Mouse (Mus musculus) forebrain, embryonic 13.5 days (tissue): ENCODE measurements around the gene Cavin4. TPM values are rescaled to one million over a fixed set of nuclear protein-coding genes. Genes with fewer than 3 reads are reported as not detected.

Experiments
- ATAC-seq: fragments of 200-750 bp; cut with Nextera tagmentation; 2 replicates; pipeline ENCODE4 v1.8.0; 2017
- H3K27ac ChIP-seq: fragments of 300-500 bp; sonication (generic); 2 replicates; pipeline ENCODE4 v1.5.1; 2015; ENCODE audit warnings: inconsistent platforms, mild to moderate bottlenecking, moderate library complexity
- H3K27me3 ChIP-seq: fragments of 300-500 bp; sonication (generic); 2 replicates; pipeline ENCODE4 v1.6.1; 2015; ENCODE audit warnings: mild to moderate bottlenecking, inconsistent platforms
- H3K36me3 ChIP-seq: fragments of 300-500 bp; sonication (generic); 2 replicates; pipeline ENCODE4 v1.6.1; 2015; ENCODE audit warnings: mild to moderate bottlenecking, inconsistent platforms; ENCODE audit not compliant: poor library complexity, severe bottlenecking
- H3K4me1 ChIP-seq: fragments of 300-500 bp; sonication (generic); 2 replicates; pipeline ENCODE4 v1.6.1; 2015; ENCODE audit warnings: inconsistent platforms
- H3K4me2 ChIP-seq: fragments of 300-500 bp; sonication (generic); 2 replicates; pipeline ENCODE4 v1.6.1; 2015; ENCODE audit warnings: inconsistent platforms, mild to moderate bottlenecking, moderate library complexity
- H3K4me3 ChIP-seq: fragments of 300-500 bp; sonication (generic); 2 replicates; pipeline ENCODE4 v1.5.1; 2015; ENCODE audit warnings: mild to moderate bottlenecking, inconsistent platforms
- H3K9ac ChIP-seq: fragments of 300-500 bp; sonication (generic); 2 replicates; pipeline ENCODE4 v1.6.1; 2015; ENCODE audit warnings: mild to moderate bottlenecking, inconsistent platforms
- H3K9me3 ChIP-seq: fragments of 300-500 bp; sonication (generic); replicated peaks from 2 replicates; pipeline ENCODE4 v1.6.1; 2016; ENCODE audit warnings: inconsistent platforms
- WGBS: fragments of 180-500 bp; shearing (Covaris S2); methylation state at CpG from one replicate; pipeline ENCODE4 v1.1.7; 2015; 5-methylcytosine and 5-hydroxymethylcytosine counted together
- polyA plus RNA-seq: library from polyadenylated mRNA; unstranded; fragments of >200 nt; fragmentation: Nextera tagmentation; extraction: Ambion mirVana; gene quantifications from 2 replicates; pipeline ENCODE4 v1.2.1, GENCODE M21; 2015

The Cavin4 gene
- polyA plus RNA-seq = 1.5 and 1.8 TPM in 2 replicates

DNA sequence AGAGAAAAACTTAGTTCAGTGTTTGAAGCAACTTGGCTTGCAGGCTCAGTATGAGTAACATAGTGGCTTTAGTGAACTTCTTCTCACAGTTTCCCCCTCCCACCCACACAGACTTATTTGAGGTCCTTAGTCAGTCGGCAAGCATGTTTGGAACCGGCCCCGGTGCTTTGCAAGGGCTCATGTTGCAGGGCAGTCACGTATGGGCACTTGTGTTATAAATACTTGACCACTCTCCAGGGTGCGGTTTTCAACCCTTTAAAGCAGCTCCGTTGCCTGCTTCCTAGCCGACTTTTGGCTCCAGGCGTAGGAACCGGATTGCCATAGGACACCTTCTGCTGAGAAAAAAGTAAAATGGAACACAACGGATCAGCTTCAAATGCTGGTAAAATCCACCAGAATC is at the start of gene Cavin4:
Gene Cavin4 (plus strand): TSS at position 244 of the 400 bp plus-strand sequence.
- WGBS = 93% methylated on average over 10 of the region's 10 CpGs

DNA sequence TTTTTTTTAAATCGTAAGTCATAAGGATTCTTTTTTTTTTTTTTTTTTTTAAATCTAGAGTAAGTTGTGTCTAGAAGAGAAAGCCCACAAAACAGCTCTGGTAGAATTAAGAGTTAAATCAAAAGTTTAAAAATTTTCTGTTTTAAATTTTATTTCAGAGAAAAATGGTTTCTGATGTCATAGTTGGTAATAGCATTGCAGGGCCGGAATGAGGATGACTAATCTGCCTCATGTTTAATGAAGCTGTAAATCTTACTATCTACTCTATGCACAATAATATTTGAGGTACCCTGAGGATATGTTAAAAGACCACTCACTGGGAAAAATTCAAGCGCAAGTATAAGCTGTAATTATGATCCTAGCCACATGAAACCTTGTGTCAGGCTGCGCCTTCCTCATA is 47.8 kb upstream of the Cavin4 start:
- 92% methylated on average over 4 of the region's 4 CpGs for WGBS
- no peak for ATAC-seq
- H3K4me3 ChIP-seq = no peak overlapping the region
- H3K36me3 ChIP-seq = peaks cover 69% of the 10 kb centered on the region
- H3K9ac ChIP-seq = no peak overlapping the region
- no peak overlapping the region for H3K27ac ChIP-seq
- no peaks in the 10 kb centered on the region for H3K4me1 ChIP-seq
- H3K4me2 ChIP-seq = no peak overlapping the region
- H3K27me3 ChIP-seq = no peaks in the 10 kb centered on the region
- no peaks in the 10 kb centered on the region for H3K9me3 ChIP-seq

More for the DNA sequence above, at the start of gene Cavin4:
- Histone ChIP-seq H3K9me3 (no peaks in the 10 kb centered on the region), H3K9ac (no peak within 1 kb of the TSS), H3K36me3 (peaks cover 65% of the 10 kb centered on the region), H3K27me3 (no peaks in the 10 kb centered on the region), H3K4me1 (no peaks in the 10 kb centered on the region), H3K4me3 (no peak within 1 kb of the TSS), H3K27ac (no peak within 1 kb of the TSS), H3K4me2 (no peak within 1 kb of the TSS)
- no peak for ATAC-seq

DNA sequence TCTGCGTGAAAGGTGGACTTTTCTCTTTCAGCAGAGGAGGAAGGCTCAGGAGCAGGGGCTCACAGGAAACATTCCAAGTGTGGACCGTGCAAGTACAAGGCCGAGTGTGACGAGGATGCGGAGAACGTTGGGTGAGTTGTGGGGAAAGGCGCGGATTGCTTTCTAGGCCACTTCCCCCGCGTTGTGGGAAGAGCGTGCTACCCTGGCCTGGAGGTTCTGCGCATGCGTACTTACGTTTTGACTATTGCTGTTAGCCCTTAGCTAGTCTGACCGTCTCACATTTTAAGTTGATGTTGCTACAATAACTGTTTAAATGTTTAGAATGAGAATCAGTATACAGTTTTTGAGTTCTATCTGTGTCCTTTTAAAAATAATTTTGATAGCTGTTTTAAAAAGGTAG is 46.1 kb upstream of the Cavin4 start:
- Histone ChIP-seq H3K4me3 (no peak overlapping the region), H3K36me3 (peaks cover 67% of the 10 kb centered on the region), H3K27ac (no peak overlapping the region), H3K4me2 (no peak overlapping the region), H3K4me1 (no peaks in the 10 kb centered on the region), H3K27me3 (no peaks in the 10 kb centered on the region), H3K9ac (no peak overlapping the region), H3K9me3 (no peaks in the 10 kb centered on the region)
- WGBS = 96% methylated on average over 15 of the region's 15 CpGs
- no peak for ATAC-seq

GRCm38 (mm10) chr4:48620121-48620520 is 43.2 kb upstream of the Cavin4 start:
- ATAC-seq = no peak
- no peak overlapping the region for H3K9ac ChIP-seq
- peaks cover 81% of the 10 kb centered on the region for H3K36me3 ChIP-seq
- H3K4me3 ChIP-seq = no peak overlapping the region
- no peak overlapping the region for H3K27ac ChIP-seq
- no peak overlapping the region for H3K4me2 ChIP-seq
- no peaks in the 10 kb centered on the region for H3K9me3 ChIP-seq
- WGBS = 95% methylated on average over 6 of the region's 6 CpGs
- no peaks in the 10 kb centered on the region for H3K27me3 ChIP-seq
- H3K4me1 ChIP-seq = no peaks in the 10 kb centered on the region

- Histone ChIP-seq H3K4me2 (no peak overlapping the region), H3K4me1 (no peaks in the 10 kb centered on the region), H3K27me3 (no peaks in the 10 kb centered on the region), H3K27ac (no peak overlapping the region), H3K9ac (no peak overlapping the region), H3K36me3 (peaks cover 76% of the 10 kb centered on the region), H3K9me3 (no peaks in the 10 kb centered on the region), H3K4me3 (no peak overlapping the region)
- WGBS = 97% methylated on average over 6 of the region's 6 CpGs
- ATAC-seq = no peak
These were observed 41.1 kb upstream of the Cavin4 start for GRCm38 (mm10) chr4:48622246-48622645.

- no peak for ATAC-seq
- Histone ChIP-seq H3K27me3 (no peaks in the 10 kb centered on the region), H3K27ac (no peak overlapping the region), H3K9me3 (no peaks in the 10 kb centered on the region), H3K4me2 (no peak overlapping the region), H3K36me3 (peaks cover 74% of the 10 kb centered on the region), H3K4me1 (no peaks in the 10 kb centered on the region), H3K9ac (no peak overlapping the region), H3K4me3 (no peak overlapping the region)
- WGBS = 89% methylated on average over 7 of the region's 7 CpGs
These were observed 40.4 kb upstream of the Cavin4 start for GRCm38 (mm10) chr4:48622946-48623345.

GRCm38 (mm10) chr4:48624961-48625360 is 38.4 kb upstream of the Cavin4 start:
- no peak overlapping the region for H3K4me3 ChIP-seq
- ATAC-seq = no peak
- peaks cover 79% of the 10 kb centered on the region for H3K36me3 ChIP-seq
- no peaks in the 10 kb centered on the region for H3K27me3 ChIP-seq
- H3K9ac ChIP-seq = no peak overlapping the region
- no peak overlapping the region for H3K4me2 ChIP-seq
- H3K9me3 ChIP-seq = no peaks in the 10 kb centered on the region
- H3K27ac ChIP-seq = no peak overlapping the region
- H3K4me1 ChIP-seq = no peaks in the 10 kb centered on the region
- WGBS = 64% methylated on average over 6 of the region's 6 CpGs

DNA sequence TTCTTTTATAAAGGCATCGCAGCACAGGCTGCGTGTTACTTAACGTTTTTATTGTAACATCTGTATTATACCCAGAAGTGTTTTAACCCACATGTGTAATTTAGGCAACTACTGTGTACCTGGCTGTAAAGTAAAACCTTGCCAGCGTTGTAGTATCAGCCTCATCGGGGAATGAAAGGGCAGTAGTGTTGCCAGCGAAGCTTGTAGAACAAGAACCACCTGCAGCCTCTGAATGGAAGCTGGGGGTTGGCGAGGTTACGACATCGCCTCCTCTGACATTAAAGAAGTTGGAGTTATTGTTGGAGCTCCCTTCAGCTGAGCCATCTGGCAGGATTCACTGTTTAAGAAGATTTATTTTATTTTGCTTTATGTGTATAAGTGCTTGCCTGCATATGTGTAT is 37.5 kb upstream of the Cavin4 start:
- Histone ChIP-seq H3K36me3 (peaks cover 79% of the 10 kb centered on the region), H3K4me1 (no peaks in the 10 kb centered on the region), H3K4me3 (no peak overlapping the region), H3K27me3 (no peaks in the 10 kb centered on the region), H3K27ac (no peak overlapping the region), H3K4me2 (no peak overlapping the region), H3K9ac (no peak overlapping the region), H3K9me3 (no peaks in the 10 kb centered on the region)
- 82% methylated on average over 9 of the region's 9 CpGs for WGBS
- no peak for ATAC-seq

DNA sequence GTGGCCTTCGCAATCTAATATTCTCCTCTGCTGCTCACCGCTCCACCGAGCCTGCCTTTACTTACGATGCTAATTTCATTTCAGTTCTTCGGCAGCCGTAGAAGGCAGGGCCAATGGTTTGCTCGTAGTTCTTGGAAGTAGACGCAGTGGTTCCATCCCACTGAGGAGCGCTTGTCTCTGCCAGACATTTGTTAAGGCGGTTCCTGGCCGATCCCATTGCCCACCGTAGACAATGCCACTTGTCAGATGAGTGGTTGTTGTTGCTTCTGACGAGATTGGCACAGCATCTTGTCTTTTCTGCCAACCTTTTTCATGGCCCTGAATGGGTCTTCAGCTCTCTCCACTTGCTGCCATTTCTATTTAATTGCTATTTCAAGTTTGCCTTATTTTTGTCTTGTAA is 33.9 kb upstream of the Cavin4 start:
- Histone ChIP-seq H3K4me3 (no peak overlapping the region), H3K36me3 (peaks cover 65% of the 10 kb centered on the region), H3K27ac (no peak overlapping the region), H3K9me3 (no peaks in the 10 kb centered on the region), H3K27me3 (no peaks in the 10 kb centered on the region), H3K4me1 (no peaks in the 10 kb centered on the region), H3K9ac (no peak overlapping the region), H3K4me2 (no peak overlapping the region)
- 80% methylated on average over 13 of the region's 13 CpGs for WGBS
- ATAC-seq = peak; percentile 42

GRCm38 (mm10) chr4:48633529-48633928 is 29.8 kb upstream of the Cavin4 start:
- ATAC-seq = no peak
- Histone ChIP-seq H3K4me2 (no peak overlapping the region), H3K9me3 (no peaks in the 10 kb centered on the region), H3K27ac (no peak overlapping the region), H3K9ac (no peak overlapping the region), H3K4me3 (no peak overlapping the region), H3K27me3 (no peaks in the 10 kb centered on the region), H3K36me3 (peaks cover 64% of the 10 kb centered on the region), H3K4me1 (no peaks in the 10 kb centered on the region)
- WGBS = 86% methylated on average over 6 of the region's 6 CpGs

- Histone ChIP-seq H3K36me3 (peaks cover 64% of the 10 kb centered on the region), H3K4me3 (no peak overlapping the region), H3K4me2 (no peak overlapping the region), H3K4me1 (no peaks in the 10 kb centered on the region), H3K9me3 (no peaks in the 10 kb centered on the region), H3K9ac (no peak overlapping the region), H3K27ac (no peak overlapping the region), H3K27me3 (no peaks in the 10 kb centered on the region)
- ATAC-seq = no peak
- WGBS = 78% methylated on average over 2 of the region's 2 CpGs
These were observed 29.3 kb upstream of the Cavin4 start for GRCm38 (mm10) chr4:48634058-48634457.

GRCm38 (mm10) chr4:48636831-48637230 is 26.5 kb upstream of the Cavin4 start:
- no peak overlapping the region for H3K27ac ChIP-seq
- H3K4me1 ChIP-seq = no peaks in the 10 kb centered on the region

DNA sequence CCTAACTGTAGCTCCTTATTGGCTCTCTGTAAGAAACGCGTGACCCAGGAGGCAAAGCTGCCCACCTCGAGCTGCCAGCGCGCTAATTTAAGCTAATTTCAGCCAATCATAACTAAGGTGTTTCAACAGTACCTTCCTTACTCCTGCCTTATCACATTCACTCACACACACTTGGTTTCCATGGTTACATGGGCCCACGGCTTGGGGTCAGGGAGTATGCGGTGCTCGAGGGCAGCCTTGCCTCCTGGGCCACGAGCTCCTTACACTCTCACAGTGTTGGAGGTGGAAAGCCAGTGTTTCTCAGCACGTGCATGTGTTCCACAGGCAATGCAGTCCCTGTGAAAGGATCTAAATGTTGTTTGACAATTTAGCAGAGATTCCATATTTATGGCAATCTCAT is 25.2 kb upstream of the Cavin4 start:
- 79% methylated on average over 10 of the region's 10 CpGs for WGBS
- Histone ChIP-seq H3K9me3 (no peaks in the 10 kb centered on the region), H3K4me2 (no peak overlapping the region), H3K27ac (no peak overlapping the region), H3K4me1 (no peaks in the 10 kb centered on the region), H3K4me3 (no peak overlapping the region), H3K27me3 (no peaks in the 10 kb centered on the region), H3K36me3 (peaks cover 80% of the 10 kb centered on the region), H3K9ac (no peak overlapping the region)
- ATAC-seq = peak; percentile 38; the same call in 1 of the 2 replicates

More at GRCm38 (mm10) chr4:48636831-48637230, 26.5 kb upstream of the Cavin4 start:
- H3K9me3 ChIP-seq = no peaks in the 10 kb centered on the region
- no peak overlapping the region for H3K9ac ChIP-seq
- no peak overlapping the region for H3K4me3 ChIP-seq
- 96% methylated on average over 13 of the region's 13 CpGs for WGBS
- peaks cover 74% of the 10 kb centered on the region for H3K36me3 ChIP-seq
- H3K4me2 ChIP-seq = no peak overlapping the region
- H3K27me3 ChIP-seq = no peaks in the 10 kb centered on the region
- no peak for ATAC-seq
